Mouse (Mus musculus) embryonic fibroblast, embryonic 13.5 days (primary cell): ENCODE measurements at regions not wholly inside any gene's neighbourhood (a gene's known extent, or its start where the extent isn't known, plus 50 kb on each side); places are given as distances from the start of the nearest gene placed in this dataset.

ENCODE experiments used
- CTCF ChIP-seq: IDR thresholded peaks from 2 replicates; pipeline ENCODE4 v1.5.1; 2011; ENCODE audit warnings: mild to moderate bottlenecking, control low read depth, low read length, moderate library complexity, borderline replicate concordance; ENCODE audit not compliant: insufficient read depth
- POLR2A ChIP-seq: IDR thresholded peaks from 2 replicates; pipeline ENCODE4 v1.6.1; 2011; ENCODE audit warnings: low read depth, mild to moderate bottlenecking, control low read depth, low read length, moderate library complexity

- TF ChIP-seq CTCF (no peak), POLR2A (no peak)
Observed at GRCm38 (mm10) chr5:111789904-111790303, 56.2 kb downstream of the Gm26897 start.
